Mouse (Mus musculus) thymus, adult 2 months (tissue): Measurements from ENCODE around the gene Wnt10b. TPM values are rescaled to one million over a fixed set of nuclear protein-coding genes. Genes with fewer than 3 reads are reported as not detected.

Experiments used
- DNase-seq: peaks from one replicate; pipeline ENCODE4 v3.0.0; 2021
- H3K27ac ChIP-seq: fragments of 200-500 bp; 2 replicates; pipeline ENCODE4 v1.5.1; 2012; ENCODE audit warnings: low read length, control low read depth; ENCODE audit not compliant: control insufficient read depth, insufficient read depth
- H3K27me3 ChIP-seq: fragments of 200-500 bp; 2 replicates; pipeline ENCODE4 v1.6.1; 2012; ENCODE audit warnings: mild to moderate bottlenecking, low read length, moderate library complexity, mixed read lengths; ENCODE audit not compliant: control insufficient read depth, insufficient read depth
- H3K36me3 ChIP-seq: fragments of 200-500 bp; 2 replicates; pipeline ENCODE4 v1.6.1; 2012; ENCODE audit warnings: mild to moderate bottlenecking, low read length, moderate library complexity; ENCODE audit not compliant: control insufficient read depth, insufficient read depth
- H3K4me1 ChIP-seq: fragments of 200-500 bp; replicated peaks from 2 replicates; pipeline ENCODE4 v1.6.1; 2012; ENCODE audit warnings: low read length; ENCODE audit not compliant: control insufficient read depth, insufficient read depth
- H3K4me3 ChIP-seq: fragments of 200-500 bp; 2 replicates; pipeline ENCODE4 v1.5.1; 2012; ENCODE audit warnings: mild to moderate bottlenecking, low read length, control low read depth, moderate library complexity; ENCODE audit not compliant: control insufficient read depth, insufficient read depth
- CTCF ChIP-seq: fragments of 200-500 bp; IDR thresholded peaks from 2 replicates; pipeline ENCODE4 v1.5.1; 2012; ENCODE audit warnings: mild to moderate bottlenecking, control low read depth, low read length, moderate library complexity, borderline replicate concordance; ENCODE audit not compliant: control insufficient read depth, poor library complexity, insufficient read depth; ENCODE audit errors: extremely low read depth
- POLR2A ChIP-seq: fragments of 200-500 bp; IDR thresholded peaks from 2 replicates; pipeline ENCODE4 v1.6.1; 2012; ENCODE audit warnings: mild to moderate bottlenecking, low read length, control low read depth, moderate library complexity; ENCODE audit not compliant: control insufficient read depth, poor library complexity, insufficient read depth; ENCODE audit errors: extremely low read depth
- WGBS: fragments of 180-500 bp; shearing (Covaris S2); methylation state at CpG from one replicate; pipeline ENCODE4 v1.1.7; 2018; 5-methylcytosine and 5-hydroxymethylcytosine counted together
- polyA plus RNA-seq: library from polyadenylated mRNA; depleted of rRNA; stranded (reverse); fragments of >200 nt; gene quantifications from 2 replicates; pipeline ENCODE4 v1.2.3, GENCODE M21; 2012; rRNA removed

Wnt10b gene
- 3.4 and 3.9 TPM in 2 replicates for polyA plus RNA-seq

GRCm38 (mm10) chr15:98777762-98778161 lies at the start of gene Wnt10b:
Gene Wnt10b (minus strand): TSS chr15:98778150.
- Histone ChIP-seq H3K36me3 (no peaks in the 10 kb centered on the region), H3K4me1 (peaks cover 27% of the 10 kb centered on the region), H3K27me3 (peaks cover 42% of the 10 kb centered on the region), H3K27ac (no peak within 1 kb of the TSS), H3K4me3 (no peak within 1 kb of the TSS)
- TF ChIP-seq POLR2A (no peak), CTCF (no peak)
- WGBS, result under 1% methylated on average over 33 of the region's 33 CpGs
- no peak for DNase-seq

DNA sequence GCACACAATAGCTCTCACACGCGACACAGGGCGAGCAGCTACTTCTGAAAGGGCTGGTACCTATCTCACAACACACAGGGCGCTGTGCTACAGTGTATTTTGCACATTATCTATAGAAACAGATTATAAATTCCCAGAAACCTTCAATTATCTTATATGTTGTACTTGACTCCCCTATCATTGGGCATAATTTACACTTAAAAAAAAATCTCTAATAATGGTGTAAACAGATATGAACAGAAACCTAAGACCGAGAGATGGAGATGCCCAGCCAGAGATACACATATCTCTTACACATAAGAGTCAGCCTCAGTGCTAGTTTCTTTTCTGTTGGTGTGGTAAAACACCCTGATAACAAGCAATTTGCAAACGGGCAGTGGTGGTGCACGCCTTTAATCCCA lies 49.7 kb upstream of the Wnt10b start:
- Histone ChIP-seq H3K4me3 (no peak overlapping the region), H3K4me1 (peaks cover 16% of the 10 kb centered on the region), H3K27ac (no peak overlapping the region), H3K36me3 (peaks cover 15% of the 10 kb centered on the region), H3K27me3 (no peaks in the 10 kb centered on the region)
- 96% methylated on average over 7 of the region's 7 CpGs for WGBS
- no peak for TF ChIP-seq POLR2A
- TF ChIP-seq CTCF, result no peak
- no peak for DNase-seq

GRCm38 (mm10) chr15:98823434-98823833 lies 45.5 kb upstream of the Wnt10b start:
- Histone ChIP-seq H3K27ac (no peak overlapping the region), H3K4me3 (no peak overlapping the region), H3K4me1 (no peaks in the 10 kb centered on the region; the same call in 1 of the 2 replicates), H3K36me3 (peaks cover 15% of the 10 kb centered on the region), H3K27me3 (no peaks in the 10 kb centered on the region)
- WGBS, result 95% methylated on average over 3 of the region's 3 CpGs
- no peak for DNase-seq
- no peak for TF ChIP-seq POLR2A

DNA sequence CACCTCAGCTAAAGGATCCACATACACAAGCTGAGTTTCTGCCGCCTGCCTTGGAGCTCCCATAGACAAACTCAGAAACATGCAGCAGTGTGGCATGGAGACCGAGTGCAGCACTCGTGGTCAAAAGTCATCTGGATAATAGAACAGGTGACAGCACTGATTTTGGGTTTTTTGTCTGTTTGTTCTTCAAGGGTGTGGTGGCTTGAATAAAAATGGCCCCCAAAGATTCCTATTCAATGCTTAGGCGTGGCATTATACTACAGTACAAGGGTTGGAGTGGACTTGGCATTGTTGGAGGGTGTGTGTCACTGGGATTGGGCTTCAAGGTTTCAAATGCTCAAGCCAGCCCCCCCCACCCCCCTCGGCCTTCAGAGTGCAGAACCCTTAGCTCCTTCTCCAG lies 44.2 kb upstream of the Wnt10b start:
- Histone ChIP-seq H3K27ac (no peak overlapping the region), H3K36me3 (peaks cover 15% of the 10 kb centered on the region), H3K4me3 (no peak overlapping the region), H3K27me3 (no peaks in the 10 kb centered on the region), H3K4me1 (no peaks in the 10 kb centered on the region; the same call in 1 of the 2 replicates)
- no peak for DNase-seq
- TF ChIP-seq CTCF (no peak), POLR2A (no peak)
- 95% methylated on average over 5 of the region's 5 CpGs for WGBS

DNA sequence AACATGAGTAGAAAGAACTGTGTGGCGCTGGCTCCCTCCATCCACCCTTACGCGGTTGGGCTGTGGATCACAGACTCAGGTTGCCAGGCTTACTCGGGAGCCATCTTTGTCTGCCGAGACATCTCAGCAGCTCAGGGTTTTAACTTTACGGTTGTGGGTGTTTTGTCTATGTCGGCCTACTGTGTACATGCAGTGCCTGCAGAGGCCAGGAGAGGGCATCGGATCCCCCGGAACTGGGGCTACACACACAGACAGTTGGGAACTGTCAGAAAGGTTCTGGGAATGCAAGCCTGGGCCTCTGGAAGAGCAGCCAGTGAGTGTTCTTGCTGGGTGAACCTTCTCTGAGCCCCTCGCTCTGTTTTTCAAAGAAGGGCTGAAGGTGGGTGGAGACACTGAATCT lies 43.5 kb upstream of the Wnt10b start:
- peak; percentile 62 for DNase-seq
- Histone ChIP-seq H3K36me3 (peaks cover 15% of the 10 kb centered on the region), H3K27me3 (no peaks in the 10 kb centered on the region), H3K27ac (no peak overlapping the region), H3K4me3 (no peak overlapping the region), H3K4me1 (no peaks in the 10 kb centered on the region)
- WGBS, result 87% methylated on average over 10 of the region's 10 CpGs
- TF ChIP-seq POLR2A (no peak), CTCF (peak; percentile 78; the same call in 1 of the 2 replicates)

GRCm38 (mm10) chr15:98820937-98821336 lies 43.0 kb upstream of the Wnt10b start:
- no peak overlapping the region for H3K27ac ChIP-seq
- TF ChIP-seq POLR2A, result no peak
- TF ChIP-seq CTCF, result no peak
- no peak overlapping the region for H3K4me3 ChIP-seq
- H3K4me1 ChIP-seq, result no peaks in the 10 kb centered on the region
- DNase-seq, result no peak
- WGBS, result 93% methylated on average over 4 of the region's 4 CpGs
- H3K27me3 ChIP-seq, result no peaks in the 10 kb centered on the region
- peaks cover 15% of the 10 kb centered on the region for H3K36me3 ChIP-seq

GRCm38 (mm10) chr15:98818171-98818570 lies 40.2 kb upstream of the Wnt10b start:
- 96% methylated on average over 7 of the region's 7 CpGs for WGBS
- Histone ChIP-seq H3K4me3 (no peak overlapping the region), H3K27me3 (no peaks in the 10 kb centered on the region), H3K27ac (no peak overlapping the region), H3K4me1 (no peaks in the 10 kb centered on the region), H3K36me3 (peaks cover 26% of the 10 kb centered on the region)
- DNase-seq, result no peak
- no peak for TF ChIP-seq CTCF
- TF ChIP-seq POLR2A, result no peak
